8 mouse cellular contexts compared by ENCODE assay signal in genomic region chr2:61453490-61454281, GRCm38 (mm10).
DNase-seq lines count a peak whose midpoint lies in the region; ATAC-seq lines count a peak whose summit lies in the region.

No protein-coding gene starts in this region.

- no peaks in the 10 kb centered on the region for H3K27me3 ChIP-seq in intestine, embryonic 15.5 days (replicated peaks)
- no peaks in the 10 kb centered on the region for H3K27me3 ChIP-seq in lung, embryonic 15.5 days

- no peak for DNase-seq in frontal cortex, postnatal 10 days (ENCODE audit: low spot score in 2 of 2)
- DNase-seq in embryo, embryonic 10 days (ENCODE audit: low spot score): peak; percentile 75
- peak; percentile 23 for DNase-seq in yolk sac, embryonic 10.5 days (ENCODE audit: low spot score)
- no peak for DNase-seq in spleen, postnatal 10 days (ENCODE audit: low spot score in 2 of 2)

- H3K4me3 ChIP-seq in intestine, embryonic 15.5 days (replicated peaks): peak overlapping the region; percentile 34
- peak overlapping the region; percentile 41 for H3K4me3 ChIP-seq in lung, embryonic 15.5 days

- H3K4me1 ChIP-seq in intestine, embryonic 15.5 days (replicated peaks): no peaks in the 10 kb centered on the region
- H3K4me1 ChIP-seq in lung, embryonic 15.5 days: peaks cover 7% of the 10 kb centered on the region

- H3K9me3 ChIP-seq in intestine, embryonic 15.5 days: no peaks in the 10 kb centered on the region
- H3K9me3 ChIP-seq in lung, embryonic 15.5 days: no peaks in the 10 kb centered on the region

- WGBS in intestine, embryonic 15.5 days: 42% methylated on average over 14 of the region's 14 CpGs
- 24% methylated on average over 14 of the region's 14 CpGs for WGBS in lung, embryonic 15.5 days

- ATAC-seq in frontal cortex, adult (ENCODE audit: low TSS enrichment): peak; percentile 4; the same call in 1 of the 2 replicates
- ATAC-seq in granulocyte monocyte progenitor cell, adult 5-6 weeks (replicated peaks; ENCODE audit: poor library complexity, severe bottlenecking): peak; percentile 22; the same call in 1 of the 2 replicates
- ATAC-seq in intestine, embryonic 15.5 days: peak; percentile 45
- peak; percentile 52; the same call in 1 of the 2 replicates for ATAC-seq in lung, embryonic 15.5 days (ENCODE audit: borderline replicate concordance, extremely low read depth, low FRiP score, low TSS enrichment)

- H3K27ac ChIP-seq in intestine, embryonic 15.5 days: no peak overlapping the region
- peak overlapping the region; percentile 20; the same call in 1 of the 2 replicates for H3K27ac ChIP-seq in lung, embryonic 15.5 days

- H3K9ac ChIP-seq in intestine, embryonic 15.5 days: no peak overlapping the region
- peak overlapping the region; percentile 29; the same call in 1 of the 2 replicates for H3K9ac ChIP-seq in lung, embryonic 15.5 days

- H3K36me3 ChIP-seq in intestine, embryonic 15.5 days: no peaks in the 10 kb centered on the region
- H3K36me3 ChIP-seq in lung, embryonic 15.5 days: no peaks in the 10 kb centered on the region

- H3K4me2 ChIP-seq in intestine, embryonic 15.5 days (replicated peaks): peak overlapping the region; percentile 59
- H3K4me2 ChIP-seq in lung, embryonic 15.5 days: peak overlapping the region; percentile 62

Comparison
In these comparisons a context has a peak if more than half of its experiments do, and no peak if none do; other contexts are left out.
1. DNase-seq: peak in embryo, embryonic 10 days (single experiment) and yolk sac, embryonic 10.5 days (single experiment); none in frontal cortex, postnatal 10 days (0 of 2) and spleen, postnatal 10 days (0 of 2).
2. Peak in every context shown above with its lines, with median percentiles within 50 percentile points of each other: ATAC-seq.